Mouse (Mus musculus) layer of hippocampus, adult 8-10 months (tissue): ENCODE results near the gene Poldip2. TPM values are rescaled to one million over a fixed set of nuclear protein-coding genes. Genes with fewer than 3 reads are reported as not detected.

Experiments
- DNase-seq, 2 experiments: peaks; one replicate each; pipeline ENCODE4 v3.0.0; 2022; ENCODE audit warnings: low spot score in 2 of 2
- total RNA-seq, 4 experiments: library from RNA; stranded (reverse); gene quantifications; 2 replicates each; pipeline ENCODE4 v1.2.4; 2022

Poldip2 gene
- 100 to 1,000 TPM; 106 to 123 (median 116) TPM for total RNA-seq

GRCm38 (mm10) chr11:78512025-78512957 lies at the start of gene Poldip2, which contains the start of gene Tmem199:
Poldip2 (plus strand) TSS chr11:78512193.
Tmem199 (minus strand) TSS chr11:78512172.
- peak; percentile 81 to 85 for DNase-seq

GRCm38 (mm10) chr11:78462669-78463068 lies 49.3 kb upstream of the Poldip2 start:
- no peak for DNase-seq

- no peak for DNase-seq
Observed at GRCm38 (mm10) chr11:78463286-78464036, 48.5 kb upstream of the Poldip2 start.

- DNase-seq = no peak
Observed at GRCm38 (mm10) chr11:78465116-78465515, 46.9 kb upstream of the Poldip2 start.

- DNase-seq = peak; percentile 64 to 67
Observed at GRCm38 (mm10) chr11:78465568-78466180, 46.3 kb upstream of the Poldip2 start, which contains the start of gene Slc46a1. Slc46a1 (plus strand) TSS chr11:78465697.

GRCm38 (mm10) chr11:78466242-78466912 lies 45.6 kb upstream of the Poldip2 start:
- DNase-seq = no peak

GRCm38 (mm10) chr11:78467515-78467914 lies 44.5 kb upstream of the Poldip2 start:
- no peak for DNase-seq

- DNase-seq = no peak
Observed at GRCm38 (mm10) chr11:78467932-78468331, 44.1 kb upstream of the Poldip2 start.

GRCm38 (mm10) chr11:78471326-78472103 lies 40.5 kb upstream of the Poldip2 start:
- DNase-seq = no peak

- no peak for DNase-seq
Observed at GRCm38 (mm10) chr11:78475289-78475688, 36.7 kb upstream of the Poldip2 start.

GRCm38 (mm10) chr11:78483639-78484038 lies 28.4 kb upstream of the Poldip2 start:
- DNase-seq = no peak

- DNase-seq = peak; percentile 63 to 82
Observed at GRCm38 (mm10) chr11:78488168-78488567, 23.8 kb upstream of the Poldip2 start.

GRCm38 (mm10) chr11:78490781-78491241 lies 21.2 kb upstream of the Poldip2 start:
- DNase-seq = peak in 1 of 2 experiments; percentile 41

- no peak for DNase-seq
Observed at GRCm38 (mm10) chr11:78495904-78496303, 16.1 kb upstream of the Poldip2 start.

- peak in 1 of 2 experiments; percentile 35 for DNase-seq
Observed at GRCm38 (mm10) chr11:78497071-78497541, 14.9 kb upstream of the Poldip2 start.

GRCm38 (mm10) chr11:78497544-78498522 lies 14.2 kb upstream of the Poldip2 start, which contains the start of gene Sarm1:
Sarm1 (minus strand) TSS chr11:78497754.
- peak; percentile 93 to 94 for DNase-seq

- no peak for DNase-seq
Observed at GRCm38 (mm10) chr11:78499004-78499403, 13.0 kb upstream of the Poldip2 start, which contains the start of gene Vtn. Vtn (plus strand) TSS chr11:78499091.

GRCm38 (mm10) chr11:78499543-78499942 lies 12.4 kb upstream of the Poldip2 start:
- DNase-seq = no peak
